Mouse (Mus musculus) forebrain, embryonic 16.5 days (tissue): ENCODE measurements around the gene St7. TPM values are rescaled to one million over a fixed set of nuclear protein-coding genes. Genes with fewer than 3 reads are reported as not detected.

Experiments
- ATAC-seq: fragments of 200-750 bp; cut with Nextera tagmentation; 2 replicates; pipeline ENCODE4 v1.8.0; 2017; ENCODE audit warnings: mild to moderate bottlenecking, moderate library complexity
- H3K27ac ChIP-seq: fragments of 300-500 bp; sonication (generic); 2 replicates; pipeline ENCODE4 v1.5.1; 2014; ENCODE audit warnings: low read length, control low read depth
- H3K27me3 ChIP-seq: fragments of 300-500 bp; sonication (generic); replicated peaks from 2 replicates; pipeline ENCODE4 v1.6.1; 2014; ENCODE audit warnings: low read length; ENCODE audit not compliant: control insufficient read depth, insufficient read depth
- H3K36me3 ChIP-seq: fragments of 300-500 bp; sonication (generic); 2 replicates; pipeline ENCODE4 v1.6.1; 2014; ENCODE audit not compliant: control insufficient read depth, insufficient read depth
- H3K4me1 ChIP-seq: fragments of 300-500 bp; sonication (generic); replicated peaks from 2 replicates; pipeline ENCODE4 v1.6.1; 2014; ENCODE audit warnings: low read length; ENCODE audit not compliant: control insufficient read depth, insufficient read depth
- H3K4me2 ChIP-seq: fragments of 300-500 bp; sonication (generic); 2 replicates; pipeline ENCODE4 v1.6.1; 2014; ENCODE audit warnings: mild to moderate bottlenecking, low read length, control low read depth
- H3K4me3 ChIP-seq: fragments of 300-500 bp; sonication (generic); replicated peaks from 2 replicates; pipeline ENCODE4 v1.5.1; 2014; ENCODE audit warnings: mild to moderate bottlenecking, low read length, control low read depth
- H3K9ac ChIP-seq: fragments of 300-500 bp; sonication (generic); replicated peaks from 2 replicates; pipeline ENCODE4 v1.6.1; 2014; ENCODE audit warnings: low read depth, low read length, control low read depth
- H3K9me3 ChIP-seq: fragments of 300-500 bp; sonication (generic); 2 replicates; pipeline ENCODE4 v1.6.1; 2016; ENCODE audit warnings: low read length; ENCODE audit not compliant: control insufficient read depth
- WGBS: fragments of 180-500 bp; shearing (Covaris S2); extraction: QIAGEN DNeasy Blood & Tissue Kit; methylation state at CpG from one replicate; pipeline ENCODE4 v1.1.7; 2014; 5-methylcytosine and 5-hydroxymethylcytosine counted together
- polyA plus RNA-seq: library from polyadenylated mRNA; unstranded; fragments of >200 nt; fragmentation: Nextera tagmentation; extraction: Ambion mirVana; gene quantifications from 2 replicates; pipeline ENCODE4 v1.2.1, GENCODE M21; 2015

The St7 gene
- polyA plus RNA-seq, 1 experiment from 2014 or later = 68.0 TPM

GRCm38 (mm10) chr6:17785248-17785647, 92.5 kb downstream of the St7 start:
- H3K9me3 ChIP-seq = no peaks in the 10 kb centered on the region
- H3K4me1 ChIP-seq = peaks cover 8% of the 10 kb centered on the region; the same call in 1 of the 2 replicates
- ATAC-seq = no peak
- no peak overlapping the region for H3K4me3 ChIP-seq
- no peak overlapping the region for H3K9ac ChIP-seq
- H3K36me3 ChIP-seq = no peaks in the 10 kb centered on the region
- H3K4me2 ChIP-seq = no peak overlapping the region
- H3K27ac ChIP-seq = no peak overlapping the region
- H3K27me3 ChIP-seq = no peaks in the 10 kb centered on the region
- WGBS = 47% methylated on average over 2 of the region's 2 CpGs

- H3K36me3 ChIP-seq = no peaks in the 10 kb centered on the region
- no peak for ATAC-seq
- peaks cover 8% of the 10 kb centered on the region; the same call in 1 of the 2 replicates for H3K4me1 ChIP-seq
- no peaks in the 10 kb centered on the region for H3K27me3 ChIP-seq
- H3K9me3 ChIP-seq = no peaks in the 10 kb centered on the region
- 97% methylated on average over 1 of the region's 1 CpGs for WGBS
- no peak overlapping the region for H3K9ac ChIP-seq
- no peak overlapping the region for H3K4me3 ChIP-seq
- no peak overlapping the region for H3K27ac ChIP-seq
- H3K4me2 ChIP-seq = no peak overlapping the region
Measured at GRCm38 (mm10) chr6:17787810-17788209, 95.1 kb downstream of the St7 start.

GRCm38 (mm10) chr6:17790251-17790650, 97.5 kb downstream of the St7 start:
- WGBS = 57% methylated on average over 1 of the region's 1 CpGs
- no peak overlapping the region for H3K27ac ChIP-seq
- no peak for ATAC-seq

GRCm38 (mm10) chr6:17793471-17793870, 100.7 kb downstream of the St7 start:
- WGBS = 68% methylated on average over 3 of the region's 3 CpGs
- H3K4me2 ChIP-seq = no peak overlapping the region
- H3K9ac ChIP-seq = no peak overlapping the region
- H3K36me3 ChIP-seq = no peaks in the 10 kb centered on the region
- H3K9me3 ChIP-seq = no peaks in the 10 kb centered on the region
- H3K4me3 ChIP-seq = no peak overlapping the region
- H3K4me1 ChIP-seq = peaks cover 14% of the 10 kb centered on the region
- no peak for ATAC-seq
- H3K27me3 ChIP-seq = no peaks in the 10 kb centered on the region
- H3K27ac ChIP-seq = no peak overlapping the region

More at GRCm38 (mm10) chr6:17790251-17790650, 97.5 kb downstream of the St7 start:
- H3K4me3 ChIP-seq = no peak overlapping the region
- H3K4me1 ChIP-seq = no peaks in the 10 kb centered on the region; the same call in 1 of the 2 replicates
- H3K4me2 ChIP-seq = no peak overlapping the region
- H3K36me3 ChIP-seq = no peaks in the 10 kb centered on the region
- no peak overlapping the region for H3K9ac ChIP-seq
- H3K27me3 ChIP-seq = no peaks in the 10 kb centered on the region
- no peaks in the 10 kb centered on the region for H3K9me3 ChIP-seq

GRCm38 (mm10) chr6:17797271-17797713, 104.6 kb downstream of the St7 start:
- H3K9me3 ChIP-seq = no peaks in the 10 kb centered on the region
- no peak overlapping the region for H3K4me3 ChIP-seq
- no peak overlapping the region for H3K4me2 ChIP-seq
- ATAC-seq = peak; percentile 95
- H3K27ac ChIP-seq = peak overlapping the region; percentile 82
- H3K27me3 ChIP-seq = no peaks in the 10 kb centered on the region
- H3K9ac ChIP-seq = no peak overlapping the region
- no peaks in the 10 kb centered on the region for H3K36me3 ChIP-seq
- 8% methylated on average over 5 of the region's 5 CpGs for WGBS
- peaks cover 14% of the 10 kb centered on the region for H3K4me1 ChIP-seq

- WGBS = 86% methylated on average over 5 of the region's 5 CpGs
- no peaks in the 10 kb centered on the region for H3K9me3 ChIP-seq
- peaks cover 14% of the 10 kb centered on the region for H3K4me1 ChIP-seq
- H3K36me3 ChIP-seq = no peaks in the 10 kb centered on the region
- no peak for ATAC-seq
- H3K4me2 ChIP-seq = no peak overlapping the region
- H3K9ac ChIP-seq = no peak overlapping the region
- no peak overlapping the region for H3K4me3 ChIP-seq
- H3K27me3 ChIP-seq = no peaks in the 10 kb centered on the region
- H3K27ac ChIP-seq = no peak overlapping the region
Measured at GRCm38 (mm10) chr6:17800694-17801093, 108.0 kb downstream of the St7 start.

- ATAC-seq = no peak
- WGBS = 71% methylated on average over 3 of the region's 3 CpGs
Measured at GRCm38 (mm10) chr6:17804468-17804867, 111.7 kb downstream of the St7 start.

GRCm38 (mm10) chr6:17806569-17806968, 113.8 kb downstream of the St7 start:
- WGBS = 12% methylated on average over 4 of the region's 4 CpGs
- H3K27ac ChIP-seq = no peak overlapping the region
- H3K9ac ChIP-seq = no peak overlapping the region
- no peak for ATAC-seq
- peaks cover 9% of the 10 kb centered on the region for H3K4me1 ChIP-seq
- H3K36me3 ChIP-seq = no peaks in the 10 kb centered on the region
- H3K9me3 ChIP-seq = no peaks in the 10 kb centered on the region
- no peak overlapping the region for H3K4me2 ChIP-seq
- H3K4me3 ChIP-seq = no peak overlapping the region
- H3K27me3 ChIP-seq = no peaks in the 10 kb centered on the region

More at GRCm38 (mm10) chr6:17804468-17804867, 111.7 kb downstream of the St7 start:
- Histone ChIP-seq H3K9me3 (no peaks in the 10 kb centered on the region), H3K27me3 (no peaks in the 10 kb centered on the region), H3K4me3 (no peak overlapping the region), H3K4me1 (peaks cover 9% of the 10 kb centered on the region), H3K27ac (no peak overlapping the region), H3K36me3 (no peaks in the 10 kb centered on the region), H3K4me2 (no peak overlapping the region), H3K9ac (no peak overlapping the region)

GRCm38 (mm10) chr6:17811063-17811462, 118.3 kb downstream of the St7 start:
- H3K36me3 ChIP-seq = no peaks in the 10 kb centered on the region
- H3K27ac ChIP-seq = no peak overlapping the region
- no peak for ATAC-seq
- WGBS = 81% methylated on average over 2 of the region's 2 CpGs
- H3K27me3 ChIP-seq = no peaks in the 10 kb centered on the region
- H3K9ac ChIP-seq = no peak overlapping the region
- H3K4me3 ChIP-seq = no peak overlapping the region
- no peaks in the 10 kb centered on the region for H3K9me3 ChIP-seq
- peaks cover 7% of the 10 kb centered on the region for H3K4me1 ChIP-seq
- no peak overlapping the region for H3K4me2 ChIP-seq

GRCm38 (mm10) chr6:17811531-17811930, 118.8 kb downstream of the St7 start:
- ATAC-seq = no peak
- no peak overlapping the region for H3K27ac ChIP-seq
- peaks cover 4% of the 10 kb centered on the region for H3K4me1 ChIP-seq
- H3K4me3 ChIP-seq = no peak overlapping the region
- no peaks in the 10 kb centered on the region for H3K36me3 ChIP-seq
- H3K9ac ChIP-seq = no peak overlapping the region
- no peaks in the 10 kb centered on the region for H3K9me3 ChIP-seq
- no peaks in the 10 kb centered on the region for H3K27me3 ChIP-seq
- no peak overlapping the region for H3K4me2 ChIP-seq
